Mouse (Mus musculus) forebrain, embryonic 12.5 days (tissue): ENCODE data around the gene Txlna. TPM values are rescaled to one million over a fixed set of nuclear protein-coding genes. Genes with fewer than 3 reads are reported as not detected.
A peak's percentile ranks its signal among the peaks of the same experiment; 100 is the strongest.

ENCODE experiments used
- ATAC-seq: fragments of 200-750 bp; cut with Nextera tagmentation; 2 replicates; pipeline ENCODE4 v1.8.0; 2017; ENCODE audit warnings: moderate TSS enrichment; ENCODE audit not compliant: low FRiP score
- H3K27ac ChIP-seq: fragments of 300-500 bp; sonication (generic); 2 replicates; pipeline ENCODE4 v1.5.1; 2016; ENCODE audit warnings: mild to moderate bottlenecking
- H3K27me3 ChIP-seq: fragments of 300-500 bp; sonication (generic); 2 replicates; pipeline ENCODE4 v1.6.1; 2016; ENCODE audit warnings: mild to moderate bottlenecking
- H3K36me3 ChIP-seq: fragments of 300-500 bp; sonication (generic); replicated peaks from 2 replicates; pipeline ENCODE4 v1.6.1; 2016; ENCODE audit warnings: mild to moderate bottlenecking
- H3K4me1 ChIP-seq: fragments of 300-500 bp; sonication (generic); 2 replicates; pipeline ENCODE4 v1.6.1; 2016
- H3K4me2 ChIP-seq: fragments of 300-500 bp; sonication (generic); 2 replicates; pipeline ENCODE4 v1.6.1; 2016; ENCODE audit warnings: mild to moderate bottlenecking, moderate library complexity
- H3K4me3 ChIP-seq: fragments of 300-500 bp; sonication (generic); replicated peaks from 2 replicates; pipeline ENCODE4 v1.5.1; 2016; ENCODE audit warnings: mild to moderate bottlenecking
- H3K9ac ChIP-seq: fragments of 300-500 bp; sonication (generic); 2 replicates; pipeline ENCODE4 v1.6.1; 2016; ENCODE audit warnings: mild to moderate bottlenecking
- H3K9me3 ChIP-seq: fragments of 300-500 bp; sonication (generic); 2 replicates; pipeline ENCODE4 v1.6.1; 2016
- WGBS: fragments of 180-500 bp; shearing (Covaris S2); methylation state at CpG from one replicate; pipeline ENCODE4 v1.1.7; 2016; 5-methylcytosine and 5-hydroxymethylcytosine counted together
- polyA plus RNA-seq: library from polyadenylated mRNA; unstranded; fragments of >200 nt; fragmentation: Nextera tagmentation; extraction: Ambion mirVana; gene quantifications from 2 replicates; pipeline ENCODE4 v1.2.1, GENCODE M21; 2016

Gene Txlna
- polyA plus RNA-seq, 1 experiment from 2014 or later = 97.1 TPM

GRCm38 (mm10) chr4:129623681-129624091 is 17.2 kb downstream of the Txlna start, which contains the start of gene Ccdc28b:
Gene Ccdc28b, minus strand, starts transcription at chr4:129623947.
- Histone ChIP-seq H3K9ac (peak within 1 kb of the TSS; percentile 84), H3K9me3 (no peaks in the 10 kb centered on the region), H3K4me2 (peak within 1 kb of the TSS; percentile 82), H3K27ac (peak within 1 kb of the TSS; percentile 91), H3K4me1 (peaks cover 32% of the 10 kb centered on the region), H3K4me3 (peak within 1 kb of the TSS; percentile 66), H3K36me3 (peaks cover 29% of the 10 kb centered on the region), H3K27me3 (no peaks in the 10 kb centered on the region)
- ATAC-seq = peak; percentile 45
- WGBS = under 1% methylated on average over 10 of the region's 10 CpGs

- H3K4me1 ChIP-seq = peaks cover 38% of the 10 kb centered on the region
- H3K9ac ChIP-seq = peak overlapping the region; percentile 84
- no peaks in the 10 kb centered on the region for H3K9me3 ChIP-seq
- H3K36me3 ChIP-seq = peaks cover 21% of the 10 kb centered on the region
- ATAC-seq = no peak
- H3K4me3 ChIP-seq = peak overlapping the region; percentile 66
- H3K4me2 ChIP-seq = peak overlapping the region; percentile 82
- H3K27ac ChIP-seq = peak overlapping the region; percentile 91
- H3K27me3 ChIP-seq = no peaks in the 10 kb centered on the region
- 27% methylated on average over 8 of the region's 8 CpGs for WGBS
These were observed 17.9 kb downstream of the Txlna start for GRCm38 (mm10) chr4:129622803-129623535.

GRCm38 (mm10) chr4:129622120-129622802 is 18.6 kb downstream of the Txlna start:
- peak overlapping the region; percentile 66 for H3K4me3 ChIP-seq

GRCm38 (mm10) chr4:129621283-129621841 is 19.5 kb downstream of the Txlna start:
- Histone ChIP-seq H3K4me2 (no peak overlapping the region), H3K9me3 (no peaks in the 10 kb centered on the region), H3K27me3 (no peaks in the 10 kb centered on the region), H3K4me1 (peaks cover 41% of the 10 kb centered on the region), H3K36me3 (peaks cover 16% of the 10 kb centered on the region), H3K27ac (no peak overlapping the region), H3K9ac (peak overlapping the region; percentile 2), H3K4me3 (no peak overlapping the region)
- no peak for ATAC-seq
- 89% methylated on average over 8 of the region's 8 CpGs for WGBS

More at GRCm38 (mm10) chr4:129622120-129622802, 18.6 kb downstream of the Txlna start:
- peak overlapping the region; percentile 82 for H3K4me2 ChIP-seq
- peaks cover 41% of the 10 kb centered on the region for H3K4me1 ChIP-seq
- no peak overlapping the region for H3K27ac ChIP-seq
- H3K9me3 ChIP-seq = no peaks in the 10 kb centered on the region
- 81% methylated on average over 11 of the region's 11 CpGs for WGBS
- no peak for ATAC-seq
- H3K27me3 ChIP-seq = no peaks in the 10 kb centered on the region
- peak overlapping the region; percentile 84 for H3K9ac ChIP-seq
- H3K36me3 ChIP-seq = peaks cover 16% of the 10 kb centered on the region

- Histone ChIP-seq H3K27ac (no peak overlapping the region), H3K9me3 (no peaks in the 10 kb centered on the region), H3K27me3 (no peaks in the 10 kb centered on the region), H3K4me2 (no peak overlapping the region), H3K9ac (peak overlapping the region; percentile 2; the same call in 1 of the 2 replicates), H3K4me3 (no peak overlapping the region), H3K4me1 (peaks cover 40% of the 10 kb centered on the region), H3K36me3 (peaks cover 18% of the 10 kb centered on the region)
- ATAC-seq = no peak
- WGBS = 92% methylated on average over 11 of the region's 11 CpGs
These were observed 20.2 kb downstream of the Txlna start for GRCm38 (mm10) chr4:129620419-129621282.

GRCm38 (mm10) chr4:129618786-129619691 is 21.8 kb downstream of the Txlna start, which contains the start of gene Iqcc:
Gene Iqcc, minus strand, starts transcription at chr4:129619099.
- peak within 1 kb of the TSS; percentile 81 for H3K27ac ChIP-seq
- ATAC-seq = peak; percentile 91
- H3K36me3 ChIP-seq = peaks cover 18% of the 10 kb centered on the region
- no peaks in the 10 kb centered on the region for H3K27me3 ChIP-seq
- 5% methylated on average over 44 of the region's 44 CpGs for WGBS
- H3K4me3 ChIP-seq = peak within 1 kb of the TSS; percentile 58
- H3K9me3 ChIP-seq = no peaks in the 10 kb centered on the region
- H3K4me2 ChIP-seq = peak within 1 kb of the TSS; percentile 78
- H3K4me1 ChIP-seq = peaks cover 24% of the 10 kb centered on the region
- H3K9ac ChIP-seq = peak within 1 kb of the TSS; percentile 77

GRCm38 (mm10) chr4:129618031-129618430 is 22.8 kb downstream of the Txlna start:
- 96% methylated on average over 5 of the region's 5 CpGs for WGBS
- no peaks in the 10 kb centered on the region for H3K9me3 ChIP-seq
- no peak overlapping the region for H3K27ac ChIP-seq
- peaks cover 18% of the 10 kb centered on the region for H3K36me3 ChIP-seq
- H3K4me1 ChIP-seq = peaks cover 21% of the 10 kb centered on the region
- H3K27me3 ChIP-seq = no peaks in the 10 kb centered on the region
- no peak for ATAC-seq
- peak overlapping the region; percentile 77; the same call in 1 of the 2 replicates for H3K9ac ChIP-seq
- peak overlapping the region; percentile 78 for H3K4me2 ChIP-seq
- peak overlapping the region; percentile 58 for H3K4me3 ChIP-seq

- 93% methylated on average over 7 of the region's 7 CpGs for WGBS
These were observed 23.7 kb downstream of the Txlna start for GRCm38 (mm10) chr4:129617121-129617641.

GRCm38 (mm10) chr4:129616631-129617030 is 24.2 kb downstream of the Txlna start:
- H3K4me1 ChIP-seq = peaks cover 9% of the 10 kb centered on the region
- no peak for ATAC-seq
- H3K36me3 ChIP-seq = peaks cover 18% of the 10 kb centered on the region
- no peak overlapping the region for H3K4me3 ChIP-seq
- no peaks in the 10 kb centered on the region for H3K9me3 ChIP-seq
- no peak overlapping the region for H3K27ac ChIP-seq
- H3K9ac ChIP-seq = no peak overlapping the region
- H3K4me2 ChIP-seq = no peak overlapping the region
- WGBS = 95% methylated on average over 3 of the region's 3 CpGs
- no peaks in the 10 kb centered on the region for H3K27me3 ChIP-seq

More at GRCm38 (mm10) chr4:129617121-129617641, 23.7 kb downstream of the Txlna start:
- no peak overlapping the region for H3K27ac ChIP-seq
- no peak overlapping the region for H3K9ac ChIP-seq
- no peak overlapping the region for H3K4me2 ChIP-seq
- peaks cover 18% of the 10 kb centered on the region for H3K36me3 ChIP-seq
- no peak for ATAC-seq
- H3K9me3 ChIP-seq = no peaks in the 10 kb centered on the region
- H3K4me3 ChIP-seq = no peak overlapping the region
- peaks cover 13% of the 10 kb centered on the region for H3K4me1 ChIP-seq
- H3K27me3 ChIP-seq = no peaks in the 10 kb centered on the region

- peaks cover 9% of the 10 kb centered on the region for H3K4me1 ChIP-seq
- no peaks in the 10 kb centered on the region for H3K9me3 ChIP-seq
- H3K4me2 ChIP-seq = no peak overlapping the region
- H3K4me3 ChIP-seq = no peak overlapping the region
- H3K27ac ChIP-seq = no peak overlapping the region
- ATAC-seq = no peak
- WGBS = 88% methylated on average over 9 of the region's 9 CpGs
- H3K9ac ChIP-seq = no peak overlapping the region
- peaks cover 18% of the 10 kb centered on the region for H3K36me3 ChIP-seq
- no peaks in the 10 kb centered on the region for H3K27me3 ChIP-seq
These were observed 25.0 kb downstream of the Txlna start for GRCm38 (mm10) chr4:129615801-129616290.
